Mouse (Mus musculus): ENCODE measurements around the gene Slc13a1.

DNA sequence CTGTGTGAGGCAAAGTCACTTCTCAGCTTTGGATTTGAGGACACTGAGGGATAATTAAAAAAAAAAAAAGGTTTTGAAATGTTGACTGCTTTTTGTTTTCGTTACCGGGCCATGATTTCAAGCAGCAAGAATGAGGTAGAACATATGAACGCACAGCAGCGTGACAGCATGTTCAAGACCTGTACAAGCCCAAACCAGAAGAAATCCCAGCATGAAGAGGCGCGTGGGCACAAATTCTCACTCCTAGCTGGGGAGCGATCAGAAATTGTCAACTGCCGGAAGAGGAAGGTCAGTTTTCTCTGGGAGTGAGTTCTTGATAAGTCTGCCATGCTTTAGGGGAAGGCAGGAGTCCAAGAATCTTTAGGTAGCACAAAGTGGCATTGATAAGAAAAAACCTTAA is 56.3 kb downstream of the Slc13a1 start:
- TF ChIP-seq CTCF (conservative IDR thresholded peaks at IDR 0.05; ENCODE audit: low read length) (no peak), NANOG (IDR thresholded peaks at IDR 0.05; ENCODE audit: borderline replicate concordance, low read length) (no peak)

Measured in E14TG2a.4 (cell line).